Mouse (Mus musculus): ENCODE measurements around the gene Il3ra. TPM values are rescaled to one million over a fixed set of nuclear protein-coding genes. Genes with fewer than 3 reads are reported as not detected.

Il3ra gene
- polyA plus RNA-seq (2014; fragmentation: Illumina TruSeq; extraction: RNeasy Lipid Tissue Mini Kit (QIAGEN cat#74804); ENCODE audit: low read depth, low replicate concordance), result not detected

GRCm38 (mm10) chr14:14345948-14346812 lies at the start of gene Il3ra:
TSS of gene Il3ra (plus strand) at chr14:14346275.

GRCm38 (mm10) chr14:14322528-14322927 lies 23.5 kb upstream of the Il3ra start, which contains the start of gene Olfr31:
TSS of gene Olfr31 (plus strand) at chr14:14322828.

GRCm38 (mm10) chr14:14400998-14401397 lies 54.9 kb downstream of the Il3ra start, which contains the start of gene Olfr721-ps1:
TSS of gene Olfr721-ps1 (plus strand) at chr14:14401298.

Other genes with a start within 250 kb of the Il3ra start
- gene Psmd6, start 225.3 kb upstream of the Il3ra start, polyA plus RNA-seq (2014; fragmentation: Illumina TruSeq; extraction: RNeasy Lipid Tissue Mini Kit (QIAGEN cat#74804); ENCODE audit: low read depth, low replicate concordance), result 121 TPM
- not detected for gene Olfr720, start 159.4 kb upstream of the Il3ra start, polyA plus RNA-seq (2014; fragmentation: Illumina TruSeq; extraction: RNeasy Lipid Tissue Mini Kit (QIAGEN cat#74804); ENCODE audit: low read depth, low replicate concordance)
- gene Olfr31, start 23.4 kb upstream of the Il3ra start, polyA plus RNA-seq (2014; fragmentation: Illumina TruSeq; extraction: RNeasy Lipid Tissue Mini Kit (QIAGEN cat#74804); ENCODE audit: low read depth, low replicate concordance), result not detected
- not detected for gene Olfr721-ps1, start 55.0 kb downstream of the Il3ra start, polyA plus RNA-seq (2014; fragmentation: Illumina TruSeq; extraction: RNeasy Lipid Tissue Mini Kit (QIAGEN cat#74804); ENCODE audit: low read depth, low replicate concordance)